Mouse (Mus musculus): Measurements from ENCODE around the gene Pmvk. TPM values are rescaled to one million over a fixed set of nuclear protein-coding genes. Genes with fewer than 3 reads are reported as not detected.

Pmvk gene
- polyA plus RNA-seq, 1 experiment from 2014 or later, result 79.2 TPM

Other genes starting within 250 kb of the Pmvk start
- 82.2 and 108 TPM in 2 replicates for gene Thbs3, start 239.4 kb upstream of the Pmvk start, polyA plus RNA-seq (2016; fragmentation: Nextera tagmentation; extraction: Ambion mirVana)
- 238 TPM in 2 replicates for gene Mtx1, start 227.5 kb upstream of the Pmvk start, polyA plus RNA-seq (2016; fragmentation: Nextera tagmentation; extraction: Ambion mirVana)
- 1.8 and 3.4 TPM in 2 replicates for gene Muc1, start 225.5 kb upstream of the Pmvk start, polyA plus RNA-seq (2016; fragmentation: Nextera tagmentation; extraction: Ambion mirVana)
- gene Krtcap2, start 208.6 kb upstream of the Pmvk start, polyA plus RNA-seq (2016; fragmentation: Nextera tagmentation; extraction: Ambion mirVana), result 268 and 282 TPM in 2 replicates
- 5.7 and 11.5 TPM in 2 replicates for gene Trim46, start 208.2 kb upstream of the Pmvk start, polyA plus RNA-seq (2016; fragmentation: Nextera tagmentation; extraction: Ambion mirVana)
- gene Dpm3, start 195.2 kb upstream of the Pmvk start, polyA plus RNA-seq (2016; fragmentation: Nextera tagmentation; extraction: Ambion mirVana), result 94.9 and 101 TPM in 2 replicates
- 29.8 and 34.3 TPM in 2 replicates for gene Slc50a1, start 184.0 kb upstream of the Pmvk start, polyA plus RNA-seq (2016; fragmentation: Nextera tagmentation; extraction: Ambion mirVana)
- 11.8 TPM in 2 replicates for gene Efna1, start 173.4 kb upstream of the Pmvk start, polyA plus RNA-seq (2016; fragmentation: Nextera tagmentation; extraction: Ambion mirVana)
- 3.9 and 7.0 TPM in 2 replicates for gene Efna3, start 131.6 kb upstream of the Pmvk start, polyA plus RNA-seq (2016; fragmentation: Nextera tagmentation; extraction: Ambion mirVana)
- 20.5 and 21.9 TPM in 2 replicates for gene Efna4, start 116.5 kb upstream of the Pmvk start, polyA plus RNA-seq (2016; fragmentation: Nextera tagmentation; extraction: Ambion mirVana)
- gene Adam15, start 104.5 kb upstream of the Pmvk start, polyA plus RNA-seq (2016; fragmentation: Nextera tagmentation; extraction: Ambion mirVana), result 30.5 and 34.9 TPM in 2 replicates
- gene Dcst2, start 92.6 kb upstream of the Pmvk start, polyA plus RNA-seq (2016; fragmentation: Nextera tagmentation; extraction: Ambion mirVana), result 0.11 and 0.12 TPM in 2 replicates
- gene Dcst1, start 89.3 kb upstream of the Pmvk start, polyA plus RNA-seq (2016; fragmentation: Nextera tagmentation; extraction: Ambion mirVana), result 0.11 and 0.20 TPM in 2 replicates
- gene Zbtb7b, start 59.8 kb upstream of the Pmvk start, polyA plus RNA-seq (2016; fragmentation: Nextera tagmentation; extraction: Ambion mirVana), result 0.39 and 0.83 TPM in 2 replicates
- gene Lenep, start 51.7 kb upstream of the Pmvk start, polyA plus RNA-seq (2016; fragmentation: Nextera tagmentation; extraction: Ambion mirVana), result 0.68 and 1.2 TPM in 2 replicates
- 27.9 and 34.2 TPM in 2 replicates for gene Flad1, start 42.7 kb upstream of the Pmvk start, polyA plus RNA-seq (2016; fragmentation: Nextera tagmentation; extraction: Ambion mirVana)
- 540 and 645 TPM in 2 replicates for gene Cks1b, start 36.2 kb upstream of the Pmvk start, polyA plus RNA-seq (2016; fragmentation: Nextera tagmentation; extraction: Ambion mirVana)
- 51.8 TPM in 2 replicates for gene Shc1, start 36.1 kb upstream of the Pmvk start, polyA plus RNA-seq (2016; fragmentation: Nextera tagmentation; extraction: Ambion mirVana)
- 41.9 and 43.3 TPM in 2 replicates for gene Pygo2, start 24.3 kb upstream of the Pmvk start, polyA plus RNA-seq (2016; fragmentation: Nextera tagmentation; extraction: Ambion mirVana)
- 18.6 and 19.9 TPM in 2 replicates for gene Pbxip1, start 17.8 kb upstream of the Pmvk start, polyA plus RNA-seq (2016; fragmentation: Nextera tagmentation; extraction: Ambion mirVana)
- 0.68 and 1.1 TPM in 2 replicates for gene Kcnn3, start 65.6 kb downstream of the Pmvk start, polyA plus RNA-seq (2016; fragmentation: Nextera tagmentation; extraction: Ambion mirVana)

All from midbrain, embryonic 10.5 days (tissue).